Mouse (Mus musculus): ENCODE measurements around the gene Creb5.

GRCm38 (mm10) chr6:53720009-53720408 is 432.9 kb downstream of the Creb5 start:
- no peak for TF ChIP-seq POLR2A (IDR thresholded peaks at IDR 0.05; ENCODE audit: insufficient read depth, low read depth, low read length)
- TF ChIP-seq CTCF (IDR thresholded peaks at IDR 0.05): no peak
- TF ChIP-seq EP300 (IDR thresholded peaks at IDR 0.05; ENCODE audit: insufficient read depth, low read depth, low read length): no peak

Data from heart, adult 2 months (tissue).